Mouse (Mus musculus): ENCODE data around the gene Sowaha.

DNA sequence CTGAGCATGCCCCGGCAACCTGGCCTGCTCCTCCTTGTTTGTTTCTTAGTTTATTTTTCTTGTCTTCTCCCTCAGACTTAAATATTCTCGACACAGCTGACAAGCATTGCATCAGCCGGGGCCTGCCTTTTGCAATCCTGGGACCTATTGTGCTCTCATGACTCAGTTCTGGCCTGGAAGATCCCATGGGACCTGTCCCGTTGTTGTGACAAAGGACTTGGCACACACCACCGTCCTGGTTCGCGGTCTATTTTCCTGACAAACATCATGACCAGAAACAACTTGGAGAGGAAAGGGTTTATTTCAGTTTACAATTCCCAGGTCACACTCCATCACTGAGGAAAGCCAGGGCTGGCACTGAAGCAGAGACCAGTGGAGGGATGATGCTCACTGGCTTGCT is 28.1 kb upstream of the Sowaha start:
- TF ChIP-seq CTCF (IDR thresholded peaks at IDR 0.05; ENCODE audit: low read depth, low read length) (no peak), GATA1 (IDR thresholded peaks at IDR 0.05; ENCODE audit: borderline replicate concordance, low read length) (no peak), GATA2 (IDR thresholded peaks at IDR 0.05; ENCODE audit: borderline replicate concordance, low read depth, low read length) (no peak), TAL1 (conservative IDR thresholded peaks at IDR 0.05; ENCODE audit: low read depth, low read length) (no peak), POLR2AphosphoS5 (IDR thresholded peaks at IDR 0.05; ENCODE audit: insufficient replicate concordance, low read depth, low read length) (no peak)
